Mouse (Mus musculus) bone marrow, adult 2 months (tissue): Measurements from ENCODE around the gene Nuf2.

ENCODE experiments used
- CTCF ChIP-seq: fragments of 200-500 bp; IDR thresholded peaks from 2 replicates; pipeline ENCODE4 v1.5.1; 2011; ENCODE audit warnings: low read length, control low read depth; ENCODE audit not compliant: control insufficient read depth, insufficient read depth
- POLR2A ChIP-seq: fragments of 200-500 bp; IDR thresholded peaks from 2 replicates; pipeline ENCODE4 v1.6.1; 2011; ENCODE audit warnings: low read depth, mild to moderate bottlenecking, control low read depth, low read length, borderline replicate concordance; ENCODE audit not compliant: control insufficient read depth

GRCm38 (mm10) chr1:169502876-169503275 is 28.4 kb downstream of the Nuf2 start:
- TF ChIP-seq CTCF (no peak), POLR2A (no peak)
